Mouse (Mus musculus): ENCODE measurements around the gene Tanc1. TPM values are rescaled to one million over a fixed set of nuclear protein-coding genes. Genes with fewer than 3 reads are reported as not detected.

The Tanc1 gene
- total RNA-seq, 2 experiments from 2014 or later = 17.7 to 27.5 TPM

Other genes starting within 250 kb of the Tanc1 start
- 1 to 10 TPM in 1 of 2 experiments, under 1 TPM in 1; 0.81 to 1.8 TPM for gene Dapl1, start 127.4 kb upstream of the Tanc1 start, total RNA-seq (2021)